Mouse (Mus musculus) heart, postnatal 36 days (tissue): ENCODE results near the gene Birc7. TPM values are rescaled to one million over a fixed set of nuclear protein-coding genes. Genes with fewer than 3 reads are reported as not detected.
A peak's percentile ranks its signal among the peaks of the same experiment; 100 is the strongest.

Experiments used
- DNase-seq, 2 experiments: peaks; one replicate each; pipeline ENCODE4 v3.0.0; 2021 to 2022
- intact Hi-C: fragments of 180-260 bp; cut with DNase I; formaldehyde crosslinking; loops from one replicate; pipeline ENCODE4 v1.15.1; 2025
- microRNA-seq, 2 experiments: library from miRNA; unstranded; fragments of <30 nt; microRNA quantifications; one replicate each; pipeline ENCODE4 v1.2.0; 2021; ENCODE audit warnings: borderline number of aligned reads in 2 of 2
- total RNA-seq, 2 experiments: library from RNA; stranded (reverse); gene quantifications; 2 replicates each; pipeline ENCODE4 v1.2.3; 2021

Gene Birc7
- total RNA-seq, 2 experiments from 2014 or later, result not detected

DNA sequence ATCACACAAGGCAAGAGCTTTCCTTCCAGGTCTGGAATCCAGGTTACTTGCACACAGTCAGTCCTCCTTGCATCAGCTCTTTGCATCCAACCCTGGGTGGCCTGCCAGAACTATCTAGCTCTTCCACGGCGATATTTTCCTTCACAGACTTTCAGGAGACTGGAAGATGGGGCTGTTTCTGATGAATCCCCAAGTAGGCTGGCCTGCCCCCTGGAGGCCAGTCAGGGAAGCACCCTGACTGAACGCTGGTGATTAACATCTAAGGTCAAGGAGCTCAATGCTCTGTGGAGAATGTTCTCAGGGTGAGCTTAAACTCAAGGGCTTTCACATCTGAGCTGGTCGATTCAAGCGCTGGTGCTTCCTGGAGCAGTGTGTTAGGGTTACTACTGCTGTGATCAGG, 35.1 kb downstream of the Birc7 start:
- DNase-seq, result peak; percentile 75 to 82
- intact Hi-C loops, result loop anchor here (1.0 to 5.0 kb wide), 2 partner anchors 39 to 157 kb away; no protein-coding TSS in a partner anchor

DNA sequence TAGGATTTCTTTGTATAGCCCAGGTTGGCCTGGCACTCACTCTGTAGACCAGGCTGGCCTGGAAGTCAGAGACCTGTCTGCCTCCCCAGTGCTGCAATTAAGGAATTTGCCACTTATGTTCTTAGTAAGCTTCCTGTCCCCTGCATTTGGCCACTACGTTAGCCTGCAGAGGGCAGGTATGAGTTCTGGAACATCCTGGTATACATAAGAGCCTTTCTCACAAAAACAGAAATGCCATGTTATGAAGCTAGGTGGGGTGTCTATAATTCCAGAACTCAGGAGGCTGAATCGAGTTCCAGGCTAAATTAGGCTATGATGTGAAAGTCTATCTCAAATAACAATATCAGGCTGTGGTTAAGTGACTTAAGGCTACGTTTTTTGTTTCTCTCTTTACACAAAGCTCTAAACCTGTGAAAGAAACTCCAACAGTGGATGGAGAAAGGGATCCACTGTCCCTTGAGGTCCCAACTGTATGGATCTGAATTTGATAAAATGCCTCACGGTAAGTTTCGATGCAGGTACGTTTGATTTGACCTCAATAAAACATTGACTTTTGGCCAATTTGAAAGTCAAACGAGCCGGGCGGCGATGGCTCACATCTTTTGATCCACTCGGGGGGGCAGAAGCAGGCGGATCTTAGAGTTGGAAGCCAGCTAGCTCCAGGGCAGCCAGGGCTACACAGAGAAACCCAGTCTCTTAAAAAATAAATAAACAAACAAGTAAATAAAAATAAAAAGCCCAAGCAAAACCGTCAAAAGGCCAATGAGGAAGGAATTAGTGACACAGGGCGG, 37.5 kb downstream of the Birc7 start:
- intact Hi-C loops, result no loop called here
- DNase-seq, result no peak

DNA sequence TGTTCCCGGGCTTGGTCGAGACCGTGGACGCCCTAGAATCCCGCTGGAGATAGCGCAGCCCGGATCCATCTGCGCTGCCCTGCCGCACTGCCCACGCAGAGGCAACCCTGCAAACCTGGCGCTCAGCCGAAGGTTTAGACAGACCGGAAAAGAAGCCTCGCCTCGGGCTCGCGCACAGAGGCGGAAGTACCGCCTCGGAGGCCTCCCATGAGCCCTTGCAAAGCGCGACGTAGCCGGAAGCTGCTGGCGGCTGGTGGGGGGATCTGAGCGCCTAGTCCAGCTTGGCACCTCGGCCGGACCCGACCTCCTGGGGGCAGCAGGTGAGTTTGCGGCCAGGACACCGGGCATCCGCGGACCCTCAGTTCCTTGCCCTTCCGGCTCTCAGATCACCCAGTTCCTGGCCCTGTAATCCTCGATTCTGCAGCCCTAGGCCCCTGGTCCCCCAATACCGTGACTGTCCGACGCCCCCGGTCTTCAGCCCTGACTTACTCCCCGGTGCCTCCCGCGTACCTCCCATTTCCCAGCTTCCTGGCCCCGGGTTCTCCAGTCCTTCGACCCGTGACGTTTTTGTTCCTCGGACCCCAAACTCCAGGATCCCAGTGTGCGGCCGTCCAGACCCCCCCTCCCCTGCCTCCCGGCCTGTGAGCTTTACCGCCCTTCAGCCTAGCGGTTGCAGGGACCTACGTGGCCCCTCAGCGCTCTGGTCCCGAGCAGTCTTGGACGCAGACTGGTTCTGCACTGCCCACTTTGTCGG, 38.4 kb downstream of the Birc7 start, which contains the start of gene Arfgap1:
Arfgap1 (plus strand) TSS at position 216 of the 754 bp plus-strand sequence.
- DNase-seq, result peak; percentile 93 to 94
- intact Hi-C loops, result no loop called here

DNA sequence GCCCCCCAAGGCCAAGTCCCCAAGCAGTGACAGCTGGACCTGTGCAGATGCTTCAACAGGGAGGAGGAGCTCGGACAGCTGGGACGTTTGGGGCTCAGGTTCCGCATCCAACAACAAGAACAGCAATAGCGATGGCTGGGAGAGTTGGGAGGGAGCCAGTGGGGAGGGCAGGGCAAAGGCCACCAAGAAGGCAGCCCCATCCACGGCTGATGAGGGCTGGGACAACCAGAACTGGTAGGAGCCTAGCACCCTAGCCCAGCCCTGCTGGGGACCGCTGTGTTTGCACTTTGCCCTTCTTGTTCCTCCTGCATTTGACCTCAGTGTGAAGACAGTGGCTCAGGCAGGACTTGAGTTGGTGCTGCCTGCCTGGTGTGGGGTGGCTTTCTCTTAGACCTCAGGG, 52.3 kb downstream of the Birc7 start:
- DNase-seq, result no peak
- intact Hi-C loops, result loop anchor here (10.0 kb wide), 1 partner anchor 364 kb away; no protein-coding TSS in a partner anchor

Small RNAs within 50 kb of the gene (microRNA-seq; reads per million reads assigned to microRNA genes)
- gene Mir124a-3, result 0 reads per million in 2 experiments

Other genes starting within 250 kb of the Birc7 start
- 10 to 100 TPM; 24.4 to 29.0 TPM for gene Dido1, start 219.0 kb upstream of the Birc7 start, total RNA-seq
- 10 to 100 TPM; 59.4 to 60.5 TPM for gene Gid8, start 218.9 kb upstream of the Birc7 start, total RNA-seq
- gene Slc17a9, start 203.8 kb upstream of the Birc7 start, total RNA-seq, result under 1 TPM in 1 of 2 experiments, not detected in 1; 0.38 TPM
- not detected for gene Bhlhe23, start 152.1 kb upstream of the Birc7 start, total RNA-seq
- gene Ythdf1, start 8.1 kb upstream of the Birc7 start, total RNA-seq, result 10 to 100 TPM; 36.8 to 37.6 TPM
- gene Nkain4, start 25.7 kb downstream of the Birc7 start, total RNA-seq, result 10 to 100 TPM in 1 of 2 experiments, 1 to 10 TPM in 1; 7.7 to 11.6 TPM
- gene Arfgap1, start 38.2 kb downstream of the Birc7 start, total RNA-seq, result 10 to 100 TPM; 31.2 to 37.0 TPM
- gene Col20a1, start 57.5 kb downstream of the Birc7 start, total RNA-seq, result under 1 TPM; 0.51 to 0.58 TPM
- not detected for gene Chrna4, start 114.5 kb downstream of the Birc7 start, total RNA-seq
- not detected for gene Kcnq2, start 206.3 kb downstream of the Birc7 start, total RNA-seq
- gene Eef1a2, start 228.0 kb downstream of the Birc7 start, total RNA-seq, result 1,000 to 10,000 TPM; 1,480 to 1,577 TPM